Mouse (Mus musculus): ENCODE measurements at regions not wholly inside any gene's neighbourhood (a gene's known extent, or its start where the extent isn't known, plus 50 kb on each side); places are given as distances from the start of the nearest gene placed in this dataset.

DNA sequence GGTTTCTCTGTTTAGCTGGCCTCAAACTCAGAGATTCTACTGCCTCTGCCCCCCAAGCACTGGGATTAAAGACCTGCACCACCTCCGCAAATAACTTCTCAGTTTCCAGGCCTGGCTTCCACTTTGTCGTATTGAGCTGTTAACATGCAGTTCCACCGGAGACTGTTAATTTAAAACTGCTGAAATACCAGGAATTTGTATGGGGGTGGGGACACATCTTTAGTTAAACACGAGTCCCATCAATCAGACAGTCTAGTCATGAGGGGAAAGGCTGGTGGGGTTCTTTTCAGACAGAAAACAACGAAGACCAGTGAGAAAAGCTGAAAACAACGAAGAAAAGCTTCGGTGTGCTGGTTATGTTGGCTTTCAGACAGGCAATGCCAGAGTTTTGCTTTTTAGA is 227.5 kb downstream of the Csl start:
- DNase-seq = no peak

DNA sequence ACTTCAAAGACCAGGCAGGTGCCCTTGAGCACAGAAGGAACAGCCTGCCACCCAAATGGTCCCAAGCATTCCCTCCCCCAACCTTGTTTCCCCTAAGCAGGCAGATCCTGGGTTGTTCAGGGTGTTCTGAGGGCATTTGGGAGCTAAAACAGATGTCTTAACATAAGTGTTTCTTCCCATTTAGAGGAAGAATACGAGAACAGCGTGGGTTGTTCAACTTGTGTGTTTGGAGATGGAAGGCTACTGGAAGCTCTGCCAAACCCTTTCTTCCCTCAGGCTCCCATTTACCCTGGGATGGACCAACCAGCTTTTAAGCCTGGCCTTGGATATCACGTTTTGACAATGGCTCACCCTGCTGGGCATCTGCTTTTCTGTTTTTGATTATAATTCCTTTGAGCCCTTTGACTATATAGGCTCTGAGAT is 226.8 kb downstream of the Csl start:
- no peak for DNase-seq

DNA sequence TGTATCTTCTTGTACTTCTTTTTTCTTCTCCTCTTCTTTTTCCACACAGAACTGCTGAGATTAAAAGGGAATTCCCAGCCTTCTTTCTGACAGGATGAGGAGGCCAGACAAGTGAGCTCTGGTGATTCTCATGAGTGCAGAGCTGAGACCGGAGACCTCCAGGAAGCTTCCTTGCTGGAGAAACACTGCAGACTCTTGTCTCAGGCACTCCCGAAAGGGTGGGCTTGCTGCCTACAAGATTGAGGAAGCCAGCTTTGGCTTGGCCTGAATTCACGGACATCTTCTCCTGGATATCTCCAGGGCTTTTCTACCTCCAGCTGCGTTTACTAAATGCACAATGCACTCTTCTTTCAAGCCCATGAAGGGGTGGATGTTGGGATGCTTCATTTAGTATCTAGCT is 226.0 kb downstream of the Csl start:
- no peak for DNase-seq

DNA sequence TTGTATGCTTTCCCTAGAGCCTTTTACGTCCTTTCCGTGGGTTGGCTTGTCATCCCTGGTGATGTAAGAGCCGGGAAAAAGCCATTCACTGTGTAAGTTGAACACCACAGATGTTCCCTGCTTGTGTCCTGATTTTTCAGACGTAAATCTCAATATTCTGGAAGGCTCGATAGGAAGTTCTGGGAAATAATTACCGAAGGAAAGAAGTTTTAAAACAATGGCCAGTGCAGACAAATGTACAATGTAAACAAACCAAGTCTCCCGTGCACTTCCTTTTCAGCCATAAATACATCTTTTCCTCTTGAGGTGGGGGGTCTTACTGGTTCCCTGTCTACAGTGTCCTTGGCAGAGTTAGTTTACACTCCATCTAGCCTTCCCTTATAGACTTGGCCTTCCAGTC is 225.2 kb downstream of the Csl start:
- DNase-seq = no peak

DNA sequence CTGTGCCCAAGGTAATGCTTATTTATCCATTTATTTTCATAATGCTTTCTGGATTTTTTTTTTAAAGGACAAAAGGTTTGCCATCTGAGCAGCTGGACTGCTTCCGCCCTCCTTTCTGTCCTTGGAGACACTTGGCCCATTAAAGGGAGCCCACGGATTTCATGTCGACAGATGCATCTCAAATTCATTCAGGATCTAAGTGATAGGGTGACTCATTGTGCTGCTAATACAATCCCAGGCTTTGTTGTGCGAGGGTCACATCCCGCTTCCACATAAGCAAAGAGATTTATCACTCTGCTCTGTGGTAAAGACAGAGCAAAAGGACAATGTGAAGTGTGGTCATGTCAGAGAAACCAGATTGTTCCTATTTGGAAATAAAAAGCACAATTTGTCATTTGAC is 220.8 kb downstream of the Csl start:
- no peak for DNase-seq

DNA sequence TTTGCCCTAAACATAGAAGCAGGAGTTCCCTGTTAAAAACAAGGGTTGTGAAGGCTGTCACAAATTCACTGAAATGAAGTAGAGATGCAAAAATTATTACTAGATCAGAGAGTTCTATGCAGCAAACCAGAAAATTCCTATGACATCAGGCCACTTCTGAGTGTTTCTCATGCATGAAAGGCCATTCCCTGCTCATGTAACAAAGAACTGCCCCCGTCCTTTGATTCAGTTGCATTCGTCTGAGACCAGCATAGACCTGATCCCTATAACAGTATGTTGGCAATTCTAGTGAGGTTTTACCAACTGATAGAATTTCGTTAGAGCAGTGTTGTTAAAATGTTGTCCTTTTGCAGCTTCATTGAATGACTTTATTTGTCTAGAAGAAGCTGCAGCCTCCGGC is 207.1 kb downstream of the Csl start:
- no peak for DNase-seq

DNA sequence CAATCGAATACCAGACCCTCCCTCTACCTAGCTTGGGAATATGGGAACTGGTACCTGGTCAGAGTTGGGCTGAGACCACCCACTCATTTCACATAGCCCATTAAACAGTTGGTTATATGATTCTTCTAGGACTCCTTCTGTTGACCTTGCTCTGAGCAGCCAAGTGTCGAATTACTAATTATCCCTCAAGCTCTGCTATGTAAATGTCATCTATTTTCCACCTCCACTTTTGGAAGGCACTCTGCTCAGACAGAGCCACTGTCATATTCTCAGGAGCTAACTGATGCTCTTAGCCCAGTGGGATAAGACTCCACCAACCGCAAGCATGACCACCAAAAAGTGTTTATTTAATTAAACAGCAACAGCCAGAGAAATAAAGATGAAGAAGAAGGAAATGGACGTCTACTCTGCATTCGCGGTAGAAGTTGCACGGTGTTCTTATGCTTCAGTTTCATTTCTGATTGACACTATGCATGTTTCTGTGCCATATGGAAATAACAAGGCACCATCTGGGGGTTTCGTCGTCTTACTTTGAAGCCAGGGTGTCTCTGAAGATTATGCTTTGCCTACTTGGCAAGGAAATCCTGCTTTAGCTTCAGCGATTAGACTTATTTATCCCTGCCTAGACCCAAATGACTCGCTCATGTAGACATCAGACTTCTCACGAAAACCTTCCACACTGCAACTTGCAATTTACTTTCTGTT is 206.5 kb downstream of the Csl start:
- no peak for DNase-seq

DNA sequence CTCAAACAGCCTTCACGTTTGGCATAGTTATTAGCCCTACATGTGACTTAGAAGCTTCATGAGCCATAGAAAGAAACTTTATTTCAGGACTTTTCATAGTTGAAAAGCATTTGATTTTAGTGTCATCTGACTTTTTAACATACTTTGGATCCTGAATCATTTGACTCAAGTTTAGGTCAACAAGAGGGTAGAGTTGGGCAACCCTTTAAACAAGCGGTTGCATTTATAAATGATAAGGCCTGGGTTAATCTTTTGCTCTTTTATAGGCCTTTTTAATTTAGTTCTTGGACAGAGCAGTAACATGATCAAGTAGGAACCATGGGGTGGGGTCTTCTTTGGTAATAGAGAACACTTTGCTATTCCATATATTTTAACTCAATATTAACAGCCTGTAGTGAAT is 204.4 kb downstream of the Csl start:
- DNase-seq = no peak

DNA sequence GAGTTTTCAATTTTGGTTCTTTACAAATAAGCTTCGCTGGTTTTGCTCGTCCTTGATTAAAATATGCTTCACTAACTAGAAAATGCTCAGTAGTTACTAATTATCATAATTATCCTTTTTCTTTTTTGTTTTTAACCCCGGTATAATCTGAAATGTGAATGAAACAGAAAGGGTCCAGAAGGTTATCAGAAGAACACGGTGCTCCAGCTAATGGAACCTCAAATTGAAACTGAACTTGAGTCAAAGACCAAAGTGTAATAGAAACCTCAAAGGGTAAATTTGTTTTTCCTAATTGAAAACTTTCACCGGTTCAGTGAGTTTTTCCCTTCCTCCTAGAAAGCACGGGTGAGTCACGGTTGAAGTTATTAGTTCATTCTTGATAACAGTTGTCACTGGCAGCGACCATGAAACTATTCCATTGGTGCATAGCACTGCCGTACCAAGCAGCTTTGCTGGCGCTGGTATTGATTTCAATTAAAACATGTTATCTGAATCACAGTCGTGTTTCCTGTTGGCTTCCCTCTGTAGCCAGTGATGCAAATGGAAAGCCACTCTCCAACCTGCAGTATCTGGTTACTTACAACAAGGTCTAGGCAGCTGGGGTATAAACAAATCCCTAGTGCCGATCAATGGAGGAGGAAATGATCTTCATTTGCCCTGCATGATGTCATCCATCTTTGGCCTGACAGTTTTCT is 203.7 kb downstream of the Csl start:
- DNase-seq = no peak

DNA sequence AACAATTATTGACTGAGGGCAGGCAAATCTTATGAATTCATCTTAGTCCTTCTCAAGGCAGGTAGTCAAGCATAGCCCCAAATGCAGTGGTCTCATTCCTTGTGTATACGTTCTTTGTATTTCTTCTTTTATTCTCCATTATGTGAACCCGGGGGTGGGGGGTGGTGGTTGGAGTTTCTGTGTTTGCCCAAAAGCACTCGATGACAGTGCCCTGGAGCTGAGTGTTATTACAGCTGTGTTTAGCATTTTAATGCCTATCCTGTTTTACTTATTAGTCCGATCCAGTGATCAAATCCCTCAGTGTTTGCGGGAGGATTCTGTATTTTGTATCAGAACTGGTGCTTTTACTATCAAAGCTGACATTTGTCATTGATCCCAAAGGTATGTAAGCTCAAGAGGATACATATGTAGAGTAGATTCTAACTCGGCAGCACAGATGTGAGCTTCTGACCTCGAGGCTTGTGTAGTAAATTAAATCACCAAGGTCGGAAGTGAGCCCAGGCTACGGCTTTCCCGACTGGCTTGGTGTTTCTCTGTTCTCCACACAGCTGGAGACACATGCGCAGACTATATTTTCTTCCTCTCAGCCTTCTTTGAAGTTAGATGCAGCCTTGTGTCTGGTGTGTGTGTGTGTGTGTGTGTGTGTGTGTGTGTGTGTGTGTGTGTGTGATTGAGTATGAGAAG is 203.0 kb downstream of the Csl start:
- no peak for DNase-seq

DNA sequence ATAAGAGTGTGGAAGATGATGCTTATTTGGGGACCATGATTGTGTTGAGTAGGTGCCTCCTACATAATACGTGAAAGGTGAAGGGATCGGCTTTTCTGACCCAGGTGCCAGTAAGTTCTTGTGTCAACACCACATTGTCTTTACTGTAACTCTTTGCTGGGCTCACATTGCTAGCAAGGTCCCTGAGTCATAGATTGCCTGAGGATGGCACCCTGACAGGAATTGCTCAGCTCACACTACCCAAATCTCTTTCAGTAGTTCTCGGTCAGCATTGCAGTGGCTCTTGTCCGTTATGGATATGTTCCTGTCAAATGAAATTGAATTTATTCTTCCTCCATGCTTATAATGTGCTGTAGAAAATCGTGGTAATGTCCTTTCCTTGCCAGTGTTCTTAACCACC is 200.8 kb downstream of the Csl start:
- DNase-seq = no peak

DNA sequence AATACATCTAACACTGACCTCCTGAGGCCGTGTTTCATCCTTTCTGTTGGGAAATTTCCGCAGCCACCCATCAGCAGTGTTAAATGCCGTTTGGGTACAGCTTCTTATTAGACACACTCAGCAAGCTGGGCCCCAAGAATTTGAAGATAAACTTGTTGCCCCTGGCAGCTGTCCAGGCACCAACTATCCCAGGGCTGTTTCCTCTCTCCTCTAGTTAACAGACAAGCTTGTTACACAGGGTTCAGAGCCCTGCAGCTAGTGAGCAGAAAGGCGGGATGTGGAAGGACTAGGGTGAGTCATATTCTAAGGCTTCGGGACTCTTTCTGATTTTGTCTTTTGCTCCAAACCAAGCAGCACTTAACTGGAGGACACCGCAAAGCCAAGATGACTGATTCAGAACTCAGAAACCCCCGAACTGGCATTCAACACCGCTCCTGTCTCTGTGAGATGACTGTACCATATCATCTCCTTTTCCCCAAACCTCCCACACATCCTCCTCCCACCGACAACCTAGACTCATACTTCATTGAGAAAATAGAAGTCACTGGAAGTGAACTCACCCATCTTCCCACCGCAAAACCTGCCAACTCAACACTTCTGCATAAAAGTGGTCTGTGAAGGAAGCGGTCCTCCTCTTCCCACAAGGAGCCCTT is 198.2 kb downstream of the Csl start:
- DNase-seq = peak; percentile 26 to 29

DNA sequence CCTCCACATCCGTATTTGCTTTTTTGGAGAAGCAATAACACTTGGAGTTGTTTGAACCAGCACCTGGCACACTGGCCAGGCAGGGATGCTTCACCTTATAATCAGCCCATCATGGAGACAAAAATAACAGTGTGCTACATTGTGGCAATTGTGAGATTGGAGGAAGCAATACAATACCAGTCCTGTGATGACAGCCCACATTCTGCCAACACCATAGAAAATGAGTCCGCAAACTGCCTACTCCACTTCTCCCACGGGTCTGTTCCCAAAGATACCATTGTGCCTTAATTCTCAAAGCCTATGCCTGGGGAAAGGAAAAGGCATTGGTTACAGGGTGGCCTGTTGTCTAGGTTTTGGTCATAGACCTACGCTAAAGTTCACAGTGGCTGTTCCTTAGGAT is 194.9 kb downstream of the Csl start:
- DNase-seq = no peak

DNA sequence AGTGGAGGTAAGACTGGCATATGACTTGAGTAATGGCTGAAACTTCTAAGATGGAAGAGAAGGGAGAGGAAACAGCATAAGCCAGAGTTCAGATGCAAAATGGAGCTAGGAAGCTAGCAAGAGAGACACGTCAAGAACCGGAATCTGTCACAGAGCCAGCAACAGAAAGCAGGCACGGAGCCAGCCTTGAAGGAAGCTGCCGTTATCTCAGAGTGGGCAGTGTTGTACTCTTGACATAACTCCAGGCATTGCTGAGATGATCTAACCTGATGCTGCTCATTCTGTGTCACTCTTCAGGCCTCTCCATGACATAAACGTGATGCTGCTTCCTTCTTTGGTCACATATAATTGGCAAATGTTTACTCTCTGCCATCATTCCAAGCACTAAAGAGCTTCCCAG is 191.0 kb downstream of the Csl start:
- peak in 1 of 2 experiments; percentile 25 for DNase-seq

DNA sequence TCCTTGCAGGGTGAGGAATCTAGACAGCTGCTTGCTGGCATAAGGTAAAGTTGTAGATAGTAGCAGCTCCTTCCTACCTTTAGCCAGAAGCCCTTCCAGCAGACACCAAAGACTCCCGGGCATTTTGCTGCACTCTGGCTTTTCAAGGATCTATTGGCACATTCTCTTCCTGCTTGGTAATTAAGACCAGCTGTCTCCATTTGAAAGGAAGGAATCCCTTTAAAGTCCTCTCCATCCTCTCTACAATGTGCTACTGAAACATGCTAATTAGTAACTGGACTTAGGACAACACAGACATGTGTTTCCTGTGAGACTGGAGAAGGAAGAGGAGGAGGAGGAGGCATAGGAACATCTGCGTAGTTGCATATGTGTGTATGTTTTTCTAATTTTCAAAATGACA is 189.3 kb downstream of the Csl start:
- DNase-seq = peak in 1 of 2 experiments; percentile 21

DNA sequence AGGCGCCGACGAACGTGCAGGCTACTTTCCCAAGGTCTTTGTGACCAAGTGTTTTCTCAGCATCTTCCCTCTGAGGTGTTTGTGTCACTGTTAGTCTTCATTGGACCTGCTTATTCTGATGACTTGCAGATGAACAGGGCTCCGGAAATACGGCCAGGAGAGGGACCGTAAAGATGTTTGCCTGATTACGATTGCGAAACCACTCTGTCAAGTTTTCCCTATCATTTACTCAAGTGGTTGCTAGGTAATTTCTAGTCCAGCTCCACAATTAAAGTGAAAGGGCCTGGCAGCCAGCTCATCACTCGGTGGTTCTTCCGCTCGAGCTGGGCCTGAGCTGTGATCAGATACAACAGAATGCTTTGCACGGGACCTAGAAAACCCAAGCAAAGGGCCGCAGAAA is 185.5 kb downstream of the Csl start:
- no peak for DNase-seq

DNA sequence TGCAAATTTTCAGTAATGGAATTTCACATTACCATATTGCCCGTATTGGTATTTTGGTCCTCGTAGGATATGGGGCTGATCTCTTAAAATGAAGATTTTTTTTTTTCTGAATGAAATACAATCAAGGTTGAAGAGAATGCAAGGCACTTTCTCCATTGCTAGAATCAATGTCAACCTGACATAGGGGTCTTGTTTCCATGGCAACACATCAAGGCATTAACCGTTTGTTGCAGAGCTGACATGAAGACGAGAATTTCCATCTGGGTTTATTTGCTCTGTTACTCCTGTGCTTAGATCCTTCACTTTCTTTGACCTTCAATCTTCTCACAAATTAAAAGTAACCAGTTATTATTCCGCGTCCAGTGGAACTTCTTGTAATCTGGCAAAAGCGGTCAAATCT is 184.2 kb downstream of the Csl start:
- no peak for DNase-seq

DNA sequence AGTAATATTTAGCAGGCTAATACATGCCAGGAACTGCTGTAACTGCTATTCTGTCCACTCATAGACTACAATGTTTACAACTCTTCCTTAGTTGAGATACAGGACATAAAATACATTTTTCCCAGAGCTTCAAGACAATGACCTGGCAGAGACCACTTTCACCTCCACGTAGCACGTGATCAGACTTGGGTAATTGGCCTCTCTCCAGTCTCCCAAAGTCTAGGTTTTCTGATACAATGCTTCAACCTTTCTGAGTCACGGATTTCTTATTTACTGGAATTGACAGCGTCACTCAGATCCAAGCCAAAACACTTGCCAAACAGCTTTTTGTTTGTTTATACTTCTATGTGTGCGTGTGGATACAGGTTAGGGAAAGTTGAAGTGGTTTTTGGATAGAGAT is 183.2 kb downstream of the Csl start:
- no peak for DNase-seq

DNA sequence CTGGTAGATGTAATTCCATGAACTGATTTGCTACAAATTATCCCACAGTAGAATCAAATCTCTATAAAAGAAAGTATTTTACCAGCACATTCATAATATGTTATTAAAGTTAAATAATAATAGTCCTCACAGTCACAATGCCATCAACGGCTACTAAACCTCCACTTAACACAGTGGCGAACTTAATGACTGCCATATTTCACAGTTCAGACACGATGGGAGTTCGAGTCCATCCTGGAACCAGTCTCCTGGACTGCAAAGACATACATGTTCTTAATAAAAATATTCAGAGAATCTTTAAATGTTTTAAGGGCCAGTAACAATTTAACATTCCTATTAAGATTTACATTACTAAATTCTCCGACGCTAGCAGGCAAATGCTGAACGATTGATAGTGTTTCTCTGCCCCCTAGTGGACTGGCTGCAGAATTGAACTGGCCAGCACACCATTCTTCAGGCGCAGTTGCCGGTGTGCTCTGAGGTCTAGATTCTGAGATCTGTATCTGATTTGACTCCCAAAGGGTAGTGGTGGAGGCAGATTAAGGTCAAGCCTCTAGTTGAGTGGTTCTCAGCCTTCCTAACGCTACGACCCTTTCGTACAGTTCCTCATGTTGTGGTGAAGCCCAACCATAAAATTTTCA is 182.3 kb downstream of the Csl start:
- DNase-seq = peak; percentile 57 to 80

DNA sequence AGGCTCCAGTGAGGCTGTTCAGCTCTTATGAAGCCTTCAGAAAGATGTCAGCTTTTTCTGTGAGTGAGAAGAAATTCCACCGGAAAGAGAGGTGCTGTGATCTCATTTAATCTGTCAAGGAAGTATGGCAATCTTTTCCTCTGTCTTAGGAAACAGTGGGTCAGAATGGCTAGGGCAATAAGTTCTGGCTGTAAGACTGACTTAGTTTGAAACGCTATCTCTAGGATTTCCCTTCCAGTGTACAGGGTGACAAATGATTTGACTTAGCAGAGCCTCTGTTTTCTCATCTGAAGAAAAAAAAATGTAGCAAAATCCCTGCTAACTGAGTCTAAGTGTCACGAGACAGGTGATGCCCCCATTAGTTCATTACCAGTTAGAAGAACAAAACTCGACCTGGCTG is 181.1 kb downstream of the Csl start:
- no peak for DNase-seq

DNA sequence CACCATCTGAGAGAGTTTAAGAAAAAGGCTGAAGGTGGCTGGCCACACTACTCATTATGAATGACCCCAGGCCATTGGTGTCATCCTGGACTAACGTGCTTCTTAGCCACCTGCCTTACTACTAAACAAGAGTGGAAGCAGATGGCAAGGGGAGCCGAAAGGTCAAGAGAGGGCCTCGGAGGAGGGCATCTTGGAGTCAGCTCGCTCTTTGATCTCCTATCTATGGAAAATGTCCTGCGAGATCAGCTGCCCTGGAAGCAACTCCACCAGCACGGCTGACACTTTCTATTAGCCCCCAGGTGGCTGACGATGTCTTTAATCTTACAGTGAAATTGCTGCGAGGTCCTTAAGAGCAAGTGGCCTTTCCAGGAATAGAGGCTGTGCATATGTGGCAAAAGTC is 179.3 kb downstream of the Csl start:
- no peak for DNase-seq

DNA sequence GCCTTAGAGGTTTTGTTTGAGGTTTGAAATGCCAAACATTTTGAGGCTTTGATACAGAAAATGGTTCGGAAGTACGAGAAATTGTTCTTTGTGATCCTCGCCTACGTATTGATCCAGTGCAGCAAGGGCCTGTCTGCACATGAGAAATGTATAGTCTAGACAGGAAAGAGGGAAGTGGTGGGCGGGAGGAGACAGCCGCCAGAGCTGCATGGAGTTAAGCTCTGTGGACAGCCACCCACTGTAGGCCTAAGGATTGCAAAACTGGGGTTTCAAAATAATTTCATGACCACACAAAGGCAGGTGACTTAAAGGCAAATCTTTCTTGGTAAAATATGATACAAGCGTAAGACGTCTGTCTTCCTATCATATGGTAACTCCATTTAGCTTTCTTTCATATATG is 178.4 kb downstream of the Csl start:
- no peak for DNase-seq

DNA sequence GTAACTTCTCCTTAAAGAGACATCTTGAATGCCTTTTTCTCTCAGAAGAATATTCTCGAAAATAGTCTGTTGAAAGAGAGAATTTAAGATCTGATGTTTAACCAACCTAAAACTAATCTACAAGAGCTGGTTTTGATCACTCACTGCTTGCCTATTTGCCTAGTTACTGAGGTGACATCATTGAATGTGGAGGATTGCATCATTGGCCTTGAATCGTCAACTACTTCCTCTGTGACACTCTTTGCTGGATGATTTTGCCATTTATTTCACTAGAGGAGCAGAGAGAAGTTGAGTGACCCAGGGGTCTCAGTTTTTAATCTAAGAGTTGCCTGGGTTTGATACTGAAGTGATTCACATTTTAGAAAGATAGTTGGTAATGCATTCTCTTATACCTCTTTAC is 174.6 kb downstream of the Csl start:
- DNase-seq = no peak

All from heart, adult 18-20 months (tissue).